Mouse (Mus musculus) limb, embryonic 12.5 days (tissue): ENCODE data around the gene C130032M10Rik. TPM values are rescaled to one million over a fixed set of nuclear protein-coding genes. Genes with fewer than 3 reads are reported as not detected.
A peak's percentile ranks its signal among the peaks of the same experiment; 100 is the strongest.

Experiments
- ATAC-seq: fragments of 200-750 bp; cut with Nextera tagmentation; 2 replicates; pipeline ENCODE4 v1.8.0; 2017; ENCODE audit warnings: low read depth, moderate TSS enrichment; ENCODE audit not compliant: insufficient number of reproducible peaks, insufficient read depth, low FRiP score, low TSS enrichment
- H3K27ac ChIP-seq: fragments of 300-500 bp; sonication (generic); 2 replicates; pipeline ENCODE4 v1.5.1; 2016; ENCODE audit warnings: mild to moderate bottlenecking, moderate library complexity
- H3K27me3 ChIP-seq: fragments of 300-500 bp; sonication (generic); 2 replicates; pipeline ENCODE4 v1.6.1; 2016; ENCODE audit warnings: mild to moderate bottlenecking, moderate library complexity
- H3K36me3 ChIP-seq: fragments of 300-500 bp; sonication (generic); 2 replicates; pipeline ENCODE4 v1.6.1; 2016; ENCODE audit warnings: mild to moderate bottlenecking, moderate library complexity
- H3K4me1 ChIP-seq: fragments of 300-500 bp; sonication (generic); replicated peaks from 2 replicates; pipeline ENCODE4 v1.6.1; 2016
- H3K4me2 ChIP-seq: fragments of 300-500 bp; sonication (generic); 2 replicates; pipeline ENCODE4 v1.6.1; 2016; ENCODE audit warnings: mild to moderate bottlenecking, moderate library complexity
- H3K4me3 ChIP-seq: fragments of 300-500 bp; sonication (generic); replicated peaks from 2 replicates; pipeline ENCODE4 v1.5.1; 2016; ENCODE audit warnings: mild to moderate bottlenecking
- H3K9ac ChIP-seq: fragments of 300-500 bp; sonication (generic); replicated peaks from 2 replicates; pipeline ENCODE4 v1.6.1; 2016; ENCODE audit warnings: mild to moderate bottlenecking, moderate library complexity
- H3K9me3 ChIP-seq: fragments of 300-500 bp; sonication (generic); 2 replicates; pipeline ENCODE4 v1.6.1; 2016; ENCODE audit warnings: mild to moderate bottlenecking, moderate library complexity
- WGBS: fragments of 180-500 bp; shearing (Covaris S2); methylation state at CpG from one replicate; pipeline ENCODE4 v1.1.7; 2016; 5-methylcytosine and 5-hydroxymethylcytosine counted together
- polyA plus RNA-seq: library from polyadenylated mRNA; unstranded; fragments of >200 nt; fragmentation: Nextera tagmentation; extraction: Ambion mirVana; gene quantifications from 2 replicates; pipeline ENCODE4 v1.2.1, GENCODE M21; 2016

C130032M10Rik gene
- polyA plus RNA-seq, 1 experiment from 2014 or later = 0.70 TPM

DNA sequence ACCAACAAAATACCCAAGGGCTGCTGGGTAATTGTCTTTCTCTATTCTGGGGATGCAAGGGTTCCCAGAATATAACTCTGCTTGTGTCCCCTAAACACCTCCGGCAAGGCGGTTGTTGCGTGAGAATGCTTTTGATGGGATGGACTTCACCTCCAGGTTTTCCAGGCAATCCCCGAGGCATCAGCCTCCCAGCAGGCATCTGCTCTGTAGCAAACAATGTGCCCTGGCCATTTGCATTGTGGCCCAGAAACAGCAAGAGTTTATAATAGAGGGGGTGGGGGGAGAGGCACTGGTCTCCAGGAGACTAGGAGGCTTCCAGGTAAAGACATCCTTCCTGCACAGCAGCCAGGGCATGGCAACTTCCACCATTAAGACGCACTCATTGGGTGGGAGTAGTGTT lies 33.6 kb downstream of the C130032M10Rik start:
- Histone ChIP-seq H3K4me2 (no peak overlapping the region), H3K9ac (no peak overlapping the region), H3K27me3 (no peaks in the 10 kb centered on the region), H3K9me3 (no peaks in the 10 kb centered on the region), H3K27ac (no peak overlapping the region), H3K4me3 (no peak overlapping the region), H3K4me1 (peaks cover 67% of the 10 kb centered on the region), H3K36me3 (no peaks in the 10 kb centered on the region)
- ATAC-seq = no peak
- 13% methylated on average over 5 of the region's 5 CpGs for WGBS

DNA sequence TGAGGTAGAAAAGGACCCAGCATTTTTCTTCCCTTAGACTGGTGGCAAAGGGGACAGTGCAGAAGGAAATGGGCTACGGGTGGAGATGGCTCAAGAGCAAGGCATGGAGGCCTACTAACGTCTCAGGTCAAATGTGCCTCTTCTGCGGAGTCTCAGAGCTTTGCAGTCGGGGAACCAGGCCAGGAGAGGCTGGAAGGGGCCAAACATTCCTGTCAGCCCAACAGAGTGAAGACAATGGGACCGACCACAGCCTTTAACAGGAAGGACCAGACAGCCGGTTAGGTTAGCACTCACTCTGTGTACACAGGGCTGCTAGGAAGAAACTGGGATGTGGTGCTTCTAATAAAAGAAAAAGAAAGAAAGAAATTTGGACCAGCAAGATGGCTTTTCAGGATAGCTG lies 34.5 kb downstream of the C130032M10Rik start:
- 35% methylated on average over 6 of the region's 6 CpGs for WGBS
- Histone ChIP-seq H3K27me3 (no peaks in the 10 kb centered on the region), H3K4me2 (no peak overlapping the region), H3K9ac (no peak overlapping the region), H3K27ac (no peak overlapping the region), H3K4me3 (no peak overlapping the region), H3K9me3 (no peaks in the 10 kb centered on the region), H3K4me1 (peaks cover 67% of the 10 kb centered on the region), H3K36me3 (no peaks in the 10 kb centered on the region)
- no peak for ATAC-seq

DNA sequence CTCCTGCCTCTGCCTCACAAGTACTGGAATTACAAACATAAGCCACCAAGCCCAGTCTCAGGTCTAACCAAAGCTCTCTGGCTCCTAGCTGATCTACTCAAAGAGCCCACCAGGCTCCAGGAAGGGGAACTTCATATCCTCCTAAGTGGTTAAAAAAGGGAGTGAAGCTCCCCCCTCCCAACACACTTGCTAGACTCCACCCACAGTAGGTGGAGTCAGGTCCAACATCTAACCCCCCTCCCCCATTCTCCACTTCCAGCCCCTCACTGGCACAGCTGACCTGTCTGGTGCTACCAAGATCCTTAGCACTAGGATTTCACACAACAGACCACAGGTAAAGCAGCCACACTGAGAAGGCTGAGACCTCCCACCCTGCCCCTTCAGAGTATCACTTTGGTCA lies 38.3 kb downstream of the C130032M10Rik start:
- H3K4me2 ChIP-seq = no peak overlapping the region
- H3K4me1 ChIP-seq = peaks cover 46% of the 10 kb centered on the region
- no peaks in the 10 kb centered on the region for H3K36me3 ChIP-seq
- H3K9me3 ChIP-seq = no peaks in the 10 kb centered on the region
- ATAC-seq = no peak
- H3K9ac ChIP-seq = no peak overlapping the region
- H3K27ac ChIP-seq = no peak overlapping the region
- H3K4me3 ChIP-seq = no peak overlapping the region
- no peaks in the 10 kb centered on the region; the same call in 1 of the 2 replicates for H3K27me3 ChIP-seq

DNA sequence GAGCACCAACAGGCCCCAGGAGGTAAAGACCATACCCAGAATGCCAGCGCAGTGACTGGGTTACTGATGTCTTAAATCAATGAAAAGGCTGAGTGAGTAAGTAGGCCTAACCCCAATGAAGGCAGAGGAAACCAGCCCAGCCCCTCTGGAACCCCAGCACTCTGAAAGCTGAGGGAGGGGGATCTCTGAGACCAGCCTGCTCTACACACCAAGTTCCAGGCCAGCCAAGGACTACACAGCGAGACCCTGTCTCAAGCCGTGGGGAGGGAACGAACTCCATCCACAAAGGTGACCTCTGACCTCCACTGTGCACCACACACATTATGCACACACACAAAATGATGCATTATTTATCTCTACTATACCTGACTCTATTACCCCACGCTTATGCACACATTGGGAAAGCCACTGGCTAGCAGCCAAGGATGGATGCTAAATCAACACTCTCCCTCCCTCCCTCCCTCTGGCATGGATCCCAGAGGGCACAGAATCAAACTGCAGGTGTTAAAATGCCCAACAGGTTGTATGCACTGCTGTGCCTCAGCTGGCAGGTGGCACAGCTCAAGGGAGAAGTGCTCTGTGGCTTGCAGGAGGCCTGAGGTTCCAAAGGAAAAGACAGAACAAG lies 39.0 kb downstream of the C130032M10Rik start:
- no peaks in the 10 kb centered on the region for H3K36me3 ChIP-seq
- H3K4me3 ChIP-seq = no peak overlapping the region
- ATAC-seq = no peak
- no peaks in the 10 kb centered on the region for H3K9me3 ChIP-seq
- H3K27ac ChIP-seq = 0 out of 2 replicates have a peak overlapping the region, but pooled peaks have one; percentile 12
- 66% methylated on average over 5 of the region's 5 CpGs for WGBS
- H3K27me3 ChIP-seq = no peaks in the 10 kb centered on the region; the same call in 1 of the 2 replicates
- H3K4me2 ChIP-seq = no peak overlapping the region
- H3K4me1 ChIP-seq = peaks cover 45% of the 10 kb centered on the region
- no peak overlapping the region for H3K9ac ChIP-seq

DNA sequence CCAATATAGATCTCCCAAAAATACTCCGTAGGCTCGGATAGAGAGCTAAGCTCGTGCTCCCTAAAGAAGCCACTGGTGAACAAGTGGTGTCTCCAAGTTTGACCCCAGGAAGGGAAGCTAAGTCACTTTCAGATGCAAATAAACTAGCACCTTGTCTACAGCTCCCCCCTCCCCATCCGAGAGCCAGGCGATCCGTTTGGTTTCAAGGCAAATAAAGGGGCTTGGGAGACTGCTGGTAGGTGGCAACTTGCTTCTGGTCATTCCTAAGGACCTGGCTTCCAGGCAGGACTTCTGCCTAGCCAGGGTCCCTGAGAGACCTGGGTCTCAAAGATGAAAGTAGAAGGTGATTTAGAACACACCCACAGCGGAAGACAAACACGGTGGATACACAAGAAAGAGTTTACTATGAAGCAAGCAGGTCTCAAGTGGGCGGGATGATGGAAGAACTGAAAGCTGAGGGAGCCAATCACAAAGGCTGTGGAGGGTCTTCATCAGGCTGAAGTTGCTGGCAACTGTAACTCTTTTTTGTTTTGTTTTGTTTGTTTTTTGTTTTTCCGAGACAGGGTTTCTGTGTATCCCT lies 40.9 kb downstream of the C130032M10Rik start:
- WGBS = 38% methylated on average over 10 of the region's 10 CpGs
- Histone ChIP-seq H3K9me3 (no peaks in the 10 kb centered on the region), H3K4me1 (peaks cover 53% of the 10 kb centered on the region), H3K27ac (no peak overlapping the region), H3K27me3 (no peaks in the 10 kb centered on the region; the same call in 1 of the 2 replicates), H3K4me3 (no peak overlapping the region), H3K4me2 (no peak overlapping the region), H3K36me3 (no peaks in the 10 kb centered on the region), H3K9ac (no peak overlapping the region)
- no peak for ATAC-seq

DNA sequence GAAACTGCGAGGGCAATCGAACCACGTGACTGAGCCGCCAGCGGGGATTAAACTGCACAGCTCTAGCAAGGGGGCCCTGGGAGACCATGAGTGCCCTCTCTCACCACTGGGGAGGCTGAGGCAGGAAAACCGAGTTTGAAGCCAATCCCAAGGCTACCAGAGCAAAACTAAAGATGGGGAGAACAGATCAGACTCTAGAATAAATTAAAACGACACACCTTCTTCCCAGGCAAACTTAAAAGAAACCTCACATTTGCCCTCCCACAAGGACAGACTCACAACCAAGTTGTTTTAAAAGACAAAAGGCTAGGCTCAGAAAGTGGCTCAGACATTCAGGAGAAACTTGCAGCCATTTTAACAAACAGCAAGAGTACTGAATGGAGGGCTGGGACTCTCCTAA lies 41.6 kb downstream of the C130032M10Rik start:
- no peak for ATAC-seq
- no peak overlapping the region for H3K4me2 ChIP-seq
- no peaks in the 10 kb centered on the region; the same call in 1 of the 2 replicates for H3K27me3 ChIP-seq
- no peak overlapping the region for H3K4me3 ChIP-seq
- no peak overlapping the region for H3K27ac ChIP-seq
- no peaks in the 10 kb centered on the region for H3K9me3 ChIP-seq
- 17% methylated on average over 7 of the region's 7 CpGs for WGBS
- H3K4me1 ChIP-seq = peaks cover 57% of the 10 kb centered on the region
- no peaks in the 10 kb centered on the region for H3K36me3 ChIP-seq
- no peak overlapping the region for H3K9ac ChIP-seq

DNA sequence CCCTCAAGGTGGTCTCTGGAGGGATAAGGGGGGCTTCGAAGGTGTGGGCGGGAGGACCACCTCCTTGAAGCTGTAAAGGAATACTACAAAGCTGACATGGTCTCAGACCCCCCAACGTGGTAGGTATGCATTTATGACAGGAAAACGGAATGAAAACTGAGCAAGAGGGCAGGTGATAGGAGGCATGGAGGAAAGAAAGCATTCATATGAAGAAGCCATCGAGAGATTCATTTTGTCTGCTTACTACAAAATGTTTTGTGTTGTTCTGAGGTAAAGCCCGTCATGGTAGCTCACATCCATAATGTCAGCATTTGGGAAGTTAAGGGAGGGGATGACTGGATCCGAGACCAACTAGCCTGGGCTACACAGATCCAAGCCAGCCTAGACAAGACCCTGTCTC lies 44.6 kb downstream of the C130032M10Rik start:
- H3K27me3 ChIP-seq = no peaks in the 10 kb centered on the region; the same call in none of the 2 replicates
- peak overlapping the region; percentile 91 for H3K4me2 ChIP-seq
- H3K4me3 ChIP-seq = peak overlapping the region; percentile 72
- no peaks in the 10 kb centered on the region for H3K9me3 ChIP-seq
- peak overlapping the region; percentile 89; the same call in 1 of the 2 replicates for H3K9ac ChIP-seq
- 4% methylated on average over 7 of the region's 7 CpGs for WGBS
- ATAC-seq = no peak
- peaks cover 54% of the 10 kb centered on the region for H3K4me1 ChIP-seq
- H3K36me3 ChIP-seq = no peaks in the 10 kb centered on the region
- H3K27ac ChIP-seq = no peak overlapping the region

DNA sequence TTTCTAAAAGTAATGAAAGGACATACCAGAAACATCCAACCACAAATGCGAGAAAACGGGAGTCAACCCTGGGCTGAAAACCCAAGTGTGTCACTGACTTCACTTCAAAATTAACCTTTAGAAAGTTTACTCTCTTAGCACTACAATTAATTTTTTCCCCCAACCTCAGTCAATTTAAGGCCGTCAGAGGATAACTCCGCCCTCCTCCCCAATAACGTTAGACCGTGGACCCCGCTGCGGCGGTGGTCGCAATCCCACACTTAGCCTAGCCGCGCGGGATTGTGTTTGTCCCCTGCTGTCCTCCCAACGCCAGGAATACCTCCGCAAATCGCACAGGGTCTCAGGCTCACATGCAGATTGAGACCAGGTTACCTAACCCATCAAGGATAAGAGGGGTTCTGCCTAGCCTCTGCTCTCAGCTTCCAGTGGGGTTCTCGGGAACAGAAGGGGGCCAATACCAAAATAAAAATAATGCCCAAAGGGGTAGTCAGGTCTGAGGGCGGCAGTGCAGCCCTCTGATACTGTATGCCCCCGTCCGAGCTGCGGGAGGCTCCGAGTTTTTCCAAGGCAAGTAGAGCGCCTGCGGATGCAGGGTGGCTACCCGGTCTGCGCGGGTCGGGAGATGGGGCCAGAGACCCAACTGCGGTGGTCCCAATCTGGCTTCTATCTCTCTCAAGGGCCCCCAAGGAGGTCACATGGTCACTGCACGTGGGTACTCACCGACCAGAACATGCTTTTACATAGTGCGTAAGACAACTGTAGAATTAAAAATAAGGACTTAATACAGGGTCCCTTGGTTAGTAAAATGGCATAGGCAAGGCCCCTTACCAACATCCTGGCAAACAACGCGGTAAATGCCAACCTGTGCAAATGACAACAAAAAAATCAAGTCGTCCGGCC lies 45.5 kb downstream of the C130032M10Rik start:
- no peak for ATAC-seq
- no peaks in the 10 kb centered on the region; the same call in none of the 2 replicates for H3K27me3 ChIP-seq
- H3K27ac ChIP-seq = no peak overlapping the region
- H3K4me3 ChIP-seq = peak overlapping the region; percentile 72
- under 1% methylated on average over 36 of the region's 36 CpGs for WGBS
- no peaks in the 10 kb centered on the region for H3K9me3 ChIP-seq
- H3K4me1 ChIP-seq = peaks cover 53% of the 10 kb centered on the region
- H3K4me2 ChIP-seq = peak overlapping the region; percentile 91
- no peaks in the 10 kb centered on the region for H3K36me3 ChIP-seq
- peak overlapping the region; percentile 89 for H3K9ac ChIP-seq

DNA sequence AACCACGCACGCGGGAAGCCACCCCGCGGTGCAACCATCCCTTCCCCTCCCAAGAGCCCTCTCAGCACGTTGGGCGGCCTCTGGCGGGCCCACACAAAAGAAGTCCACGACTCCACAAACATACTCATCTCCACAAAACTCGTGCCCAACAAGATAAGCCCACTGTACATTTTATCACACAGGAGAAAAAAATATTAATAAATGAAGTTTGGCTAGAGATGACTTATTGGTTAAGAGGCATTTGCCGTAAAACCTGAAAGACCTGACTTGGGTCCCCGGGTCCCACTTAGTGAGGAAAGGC lies 46.1 kb downstream of the C130032M10Rik start:
- Histone ChIP-seq H3K4me2 (peak overlapping the region; percentile 91), H3K27me3 (no peaks in the 10 kb centered on the region; the same call in none of the 2 replicates), H3K36me3 (no peaks in the 10 kb centered on the region), H3K4me1 (peaks cover 49% of the 10 kb centered on the region), H3K9ac (peak overlapping the region; percentile 89), H3K9me3 (no peaks in the 10 kb centered on the region), H3K27ac (no peak overlapping the region), H3K4me3 (peak overlapping the region; percentile 72)
- 0% methylated on average over 12 of the region's 12 CpGs for WGBS
- ATAC-seq = no peak

DNA sequence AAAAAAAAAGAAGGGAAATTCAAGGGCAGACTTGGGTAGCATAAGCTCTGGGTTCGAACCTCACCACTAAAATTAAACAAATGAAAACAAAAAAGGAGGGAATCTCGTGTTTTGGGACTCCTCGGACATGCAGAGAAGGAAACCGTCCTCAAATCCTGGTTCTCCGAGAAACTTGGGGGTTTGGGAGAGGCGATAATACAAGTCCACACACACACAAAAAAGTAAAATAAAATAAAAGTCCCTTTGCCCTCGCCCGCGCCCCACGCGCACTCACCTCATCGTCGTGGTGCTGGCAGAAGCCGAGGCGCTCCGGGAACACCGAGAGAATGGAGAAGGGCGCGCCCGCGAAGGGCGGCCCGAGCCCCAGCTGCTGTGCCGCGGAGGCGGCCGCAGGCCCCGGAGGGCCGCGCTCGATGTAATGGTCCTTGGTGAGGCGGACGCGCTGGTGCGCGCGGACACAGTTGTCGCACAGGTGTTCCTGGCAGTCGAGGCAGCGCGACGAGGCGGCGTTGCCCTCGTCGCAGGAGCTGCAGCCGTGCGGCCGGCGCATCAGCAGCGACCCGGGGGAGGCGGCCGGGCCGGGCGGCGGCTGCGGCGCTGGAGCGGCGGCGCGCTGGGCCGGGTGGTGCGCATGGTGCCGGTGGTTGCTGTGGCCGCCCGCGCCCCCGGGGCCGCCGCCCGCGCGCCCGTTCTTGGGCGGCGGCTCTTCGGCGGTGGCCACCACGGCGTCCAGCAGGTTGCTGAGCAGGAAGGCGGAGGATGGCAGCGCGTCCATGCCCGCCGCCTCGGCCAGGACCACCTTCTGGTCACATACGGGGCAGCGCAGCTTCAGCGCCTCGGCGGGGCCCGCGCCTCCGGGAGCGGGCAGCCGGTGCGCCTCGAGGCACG lies 46.8 kb downstream of the C130032M10Rik start:
- peak overlapping the region; percentile 89 for H3K9ac ChIP-seq
- H3K36me3 ChIP-seq = no peaks in the 10 kb centered on the region
- no peak for ATAC-seq
- H3K27me3 ChIP-seq = no peaks in the 10 kb centered on the region; the same call in none of the 2 replicates
- under 1% methylated on average over 101 of the region's 101 CpGs for WGBS
- peak overlapping the region; percentile 96 for H3K27ac ChIP-seq
- H3K9me3 ChIP-seq = no peaks in the 10 kb centered on the region
- peaks cover 49% of the 10 kb centered on the region for H3K4me1 ChIP-seq
- H3K4me3 ChIP-seq = peak overlapping the region; percentile 72
- peak overlapping the region; percentile 91 for H3K4me2 ChIP-seq
